Mouse (Mus musculus) adrenal gland, adult 18-20 months (tissue): ENCODE measurements around the gene Lasp1. TPM values are rescaled to one million over a fixed set of nuclear protein-coding genes. Genes with fewer than 3 reads are reported as not detected.
A peak's percentile ranks its signal among the peaks of the same experiment; 100 is the strongest.

ENCODE experiments used
- DNase-seq, 2 experiments: peaks; one replicate each; pipeline ENCODE4 v3.0.0; 2021 to 2022; ENCODE audit warnings: low spot score in 2 of 2
- total RNA-seq, 2 experiments: library from RNA; stranded (reverse); gene quantifications; 1 replicate in 1 of 2; 2 replicates in 1 of 2; pipeline ENCODE4 v1.2.3; 2021

The Lasp1 gene
- total RNA-seq, 2 experiments from 2014 or later: 94.0 to 145 TPM

DNA sequence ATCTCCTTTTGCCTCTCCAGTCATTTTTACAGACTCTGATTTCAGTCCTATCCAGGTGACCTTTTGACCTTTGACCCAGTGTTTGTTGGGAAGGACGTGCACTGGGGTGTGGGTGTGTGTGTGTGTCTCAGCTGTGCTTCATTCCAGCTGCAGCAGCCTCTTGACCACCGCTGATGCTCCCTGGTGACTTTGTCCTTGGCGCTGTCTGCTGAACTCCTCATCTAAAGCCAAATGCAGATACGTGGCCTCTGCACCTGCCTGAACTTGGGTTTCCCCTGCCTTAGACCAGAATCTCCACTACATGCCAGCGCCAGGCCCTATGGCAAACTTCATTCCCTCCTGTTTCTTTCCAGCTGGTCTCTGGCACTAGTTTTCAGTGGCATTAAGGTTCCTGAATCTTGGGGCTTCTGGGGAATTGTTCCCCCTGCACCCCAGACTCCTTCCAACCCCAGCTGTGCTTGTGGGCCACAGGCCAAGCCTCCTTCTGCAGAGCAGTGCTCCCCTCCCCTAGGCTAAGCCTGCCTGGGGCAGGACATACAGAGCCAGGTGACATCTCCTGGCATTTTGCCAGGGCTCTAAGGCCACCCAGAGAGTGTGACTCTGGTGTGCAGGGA lies 9.9 kb downstream of the Lasp1 start:
- DNase-seq: no peak

DNA sequence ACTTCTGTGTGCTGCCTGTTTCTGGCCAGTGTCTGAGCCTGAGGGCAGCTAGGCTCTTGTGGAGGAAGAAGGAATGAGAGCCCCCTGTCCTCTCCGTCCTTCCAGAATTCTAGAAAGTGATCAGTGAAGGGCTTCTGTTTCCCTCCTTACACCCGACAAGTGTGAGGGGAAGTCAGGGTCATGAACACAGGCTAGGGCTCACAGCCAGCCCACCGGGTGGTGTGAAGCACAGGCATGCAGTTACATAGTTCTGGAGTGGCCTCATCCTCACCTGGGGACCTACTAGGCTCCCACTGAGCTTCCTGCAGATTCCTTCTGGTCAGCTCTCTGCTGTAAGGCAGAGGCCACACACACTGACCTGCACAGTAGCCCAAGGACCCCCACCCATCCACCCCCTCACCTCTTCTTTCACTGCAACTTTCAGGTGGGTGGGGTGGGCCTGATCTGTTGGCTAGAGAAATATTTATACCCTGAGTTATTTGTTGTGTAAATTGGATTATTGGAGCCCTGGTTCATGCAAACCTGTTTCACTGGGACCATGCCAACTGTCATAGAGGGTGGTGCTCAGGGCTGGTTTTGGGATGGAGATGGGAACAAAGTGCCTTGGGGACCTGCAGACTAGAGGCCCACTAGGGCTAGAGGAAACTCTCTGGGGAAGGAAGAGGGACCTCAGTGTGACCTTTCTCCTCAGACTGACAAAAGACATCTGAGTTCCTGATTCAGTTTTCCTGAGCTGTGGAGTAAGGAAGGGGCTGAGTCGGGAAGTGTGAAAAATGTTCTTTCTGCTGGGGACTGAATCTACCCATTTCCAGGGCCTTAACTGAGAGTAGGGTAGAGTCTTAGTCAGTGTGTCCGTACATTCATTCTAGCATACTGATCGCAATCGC lies 10.7 kb downstream of the Lasp1 start:
- no peak for DNase-seq

DNA sequence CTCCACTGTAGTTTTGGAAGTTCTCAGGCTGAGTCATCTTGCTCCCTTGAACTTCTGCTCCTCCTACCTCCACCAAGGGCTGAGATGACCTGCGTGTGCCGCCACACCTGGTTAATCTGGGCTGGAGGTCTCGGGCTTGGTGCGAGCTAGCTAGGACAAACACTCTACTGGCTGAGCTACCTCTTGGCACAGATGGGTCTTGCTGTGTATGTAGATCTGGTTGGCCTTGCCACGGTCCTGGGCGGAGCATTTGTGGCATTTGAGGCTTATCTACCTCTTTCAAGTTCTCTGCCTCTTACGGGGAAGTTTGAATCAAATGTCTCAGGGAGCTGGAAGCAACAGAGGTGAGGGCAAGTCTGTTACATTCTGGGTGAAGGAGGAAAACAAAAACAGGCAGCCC lies 11.6 kb downstream of the Lasp1 start:
- DNase-seq: no peak

DNA sequence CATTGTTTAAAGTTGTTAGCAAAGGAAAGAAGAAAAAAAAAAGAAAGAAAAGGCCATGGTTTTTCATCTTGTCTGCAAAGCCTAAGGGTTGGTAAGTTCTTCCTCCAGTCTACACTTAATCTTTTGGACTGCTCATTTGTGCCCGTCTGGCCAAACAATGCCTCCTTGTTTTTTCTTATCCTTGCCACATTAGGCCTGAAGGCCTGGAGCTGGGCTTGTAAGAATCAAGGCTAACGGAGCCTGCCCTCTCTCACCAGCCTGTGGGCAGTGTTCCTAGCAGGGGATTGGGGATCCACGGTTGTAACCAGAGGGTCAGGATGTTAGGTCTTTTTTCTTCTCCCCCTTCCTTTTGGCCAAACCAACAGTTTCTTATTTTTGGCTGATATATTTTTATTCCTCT lies 12.2 kb downstream of the Lasp1 start:
- no peak for DNase-seq

DNA sequence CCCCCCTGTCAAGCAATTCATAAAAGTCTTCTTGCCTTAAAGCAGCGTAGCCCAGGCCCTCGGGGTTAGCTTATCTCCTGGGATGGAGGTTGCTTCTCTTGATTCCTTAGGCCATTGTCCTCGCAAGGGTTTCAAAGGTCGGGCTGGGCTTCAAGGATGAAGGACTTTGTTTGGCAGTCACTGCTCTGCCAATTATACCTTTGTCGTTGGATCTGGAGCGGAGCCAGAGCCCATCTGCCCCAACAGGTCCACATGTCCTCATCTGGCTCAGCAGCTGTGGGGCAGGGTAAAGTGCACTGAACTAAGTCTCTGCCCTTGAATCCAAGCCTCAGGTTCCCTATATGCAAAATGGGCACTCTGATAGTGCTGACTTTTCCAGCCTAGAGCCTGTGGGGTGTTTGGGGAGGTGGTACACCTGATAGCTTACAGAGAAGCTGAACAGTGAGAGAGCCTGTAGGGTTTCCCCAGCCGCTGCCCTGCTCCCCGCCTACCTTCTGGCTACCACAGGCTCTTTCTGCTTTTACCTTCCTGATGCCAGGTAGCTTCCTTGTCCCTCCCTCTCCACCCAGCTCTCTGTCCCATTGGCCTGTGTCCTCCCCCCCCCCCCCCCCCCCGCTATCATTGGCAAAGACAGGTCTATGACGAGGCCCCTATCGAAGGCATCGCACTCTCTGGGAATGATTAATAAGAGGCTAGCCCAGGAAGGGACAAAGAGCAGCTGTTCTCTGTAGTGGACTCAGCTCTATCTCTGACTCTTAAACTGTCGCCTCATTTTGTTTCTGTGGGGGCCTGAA lies 13.0 kb downstream of the Lasp1 start:
- DNase-seq: no peak

DNA sequence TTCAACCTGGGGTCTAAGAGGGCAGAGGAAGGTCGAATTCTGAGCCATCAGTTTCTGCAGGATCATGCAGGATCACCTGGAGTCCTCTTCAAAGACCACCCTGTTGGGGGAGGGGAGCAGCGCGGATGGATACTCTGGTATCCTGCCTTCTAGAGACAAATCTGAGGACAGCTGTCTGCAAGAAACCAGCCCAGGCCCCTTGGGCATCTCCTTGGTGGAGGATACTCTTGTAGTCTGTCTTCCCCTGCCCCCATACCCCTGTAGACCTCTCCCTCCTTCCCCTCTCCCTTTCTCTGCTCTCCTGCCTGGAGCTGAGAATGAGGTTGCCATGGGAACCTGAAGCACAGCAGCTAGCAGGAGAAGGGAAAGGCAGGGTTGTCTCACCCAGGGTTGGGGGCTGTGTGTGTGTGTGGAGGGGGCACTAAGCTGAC lies 13.7 kb downstream of the Lasp1 start:
- no peak for DNase-seq

DNA sequence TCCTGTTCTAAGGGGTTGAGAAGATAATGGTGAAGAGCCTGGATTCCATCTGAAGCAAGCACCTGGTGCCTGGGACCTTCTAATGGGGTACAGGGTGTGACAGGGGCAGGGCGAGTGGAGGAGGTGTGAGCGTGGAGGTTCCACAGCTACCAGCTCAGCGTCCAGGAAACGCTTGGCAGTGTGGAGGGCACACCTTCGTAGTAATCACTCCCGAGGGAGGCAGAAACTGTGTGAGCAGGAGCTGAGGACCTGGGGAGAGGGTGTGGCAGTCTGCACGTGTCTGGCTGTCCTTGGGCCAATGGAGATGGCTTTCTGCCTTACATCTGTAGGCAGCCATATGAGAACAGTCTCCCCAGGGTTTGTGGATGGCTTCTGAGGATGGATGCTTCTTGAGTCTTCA lies 14.3 kb downstream of the Lasp1 start:
- DNase-seq: no peak

DNA sequence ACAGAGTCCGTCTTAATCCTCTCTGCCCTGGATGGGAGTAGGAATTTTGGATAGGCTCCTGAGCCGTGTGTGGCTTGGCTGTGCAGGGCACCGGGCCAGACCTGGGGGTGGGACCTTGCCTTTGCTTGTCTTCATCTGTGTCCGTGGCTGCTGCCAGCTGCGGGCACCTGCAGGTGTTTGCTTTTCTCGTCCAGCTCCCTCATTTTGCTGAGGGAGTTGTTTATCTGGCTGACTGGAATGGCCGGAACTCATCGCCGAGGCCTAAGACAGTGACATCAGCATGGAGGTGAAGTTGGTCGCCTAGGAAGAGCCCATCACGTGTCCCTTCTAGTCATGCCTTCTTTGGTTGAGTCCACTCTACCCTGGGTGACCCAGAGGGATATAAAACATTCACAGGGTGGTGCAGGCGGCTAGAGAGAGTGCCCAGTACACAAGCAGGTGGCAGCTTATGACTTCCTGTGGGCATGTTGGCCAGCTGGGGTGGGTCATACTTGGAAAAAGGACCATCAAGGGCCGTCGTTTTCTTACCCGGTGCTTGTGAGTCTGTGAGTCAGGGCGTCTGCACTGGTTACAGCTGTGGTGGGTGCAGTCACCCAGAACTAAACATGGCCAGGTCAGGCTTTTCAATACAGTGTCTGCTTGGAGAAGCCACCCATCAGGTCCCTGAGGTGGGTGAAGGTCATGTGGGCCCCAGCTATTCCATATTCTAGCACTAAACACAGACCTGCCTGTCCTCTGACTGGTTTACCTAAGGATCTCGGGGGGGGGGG lies 15.1 kb downstream of the Lasp1 start:
- no peak for DNase-seq

DNA sequence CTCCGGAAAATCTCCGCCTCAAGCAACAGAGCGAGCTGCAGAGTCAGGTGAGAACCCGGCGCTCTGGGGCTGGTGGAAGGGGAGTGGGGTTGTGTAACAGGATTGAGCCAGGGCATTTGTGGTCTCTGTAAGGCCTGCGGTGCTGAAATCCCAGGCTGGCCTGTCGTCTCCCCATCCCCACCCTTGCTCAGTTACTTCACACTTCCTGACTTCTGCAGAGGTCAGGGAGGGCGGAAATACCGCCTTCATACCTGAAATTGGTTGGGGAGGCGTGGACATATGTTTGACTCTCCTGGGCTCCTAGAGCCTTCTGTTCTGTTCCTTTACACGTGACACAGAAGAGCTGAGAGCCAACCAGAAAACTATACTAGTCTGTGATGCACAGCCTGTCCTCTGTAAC lies 16.9 kb downstream of the Lasp1 start:
- DNase-seq: no peak

DNA sequence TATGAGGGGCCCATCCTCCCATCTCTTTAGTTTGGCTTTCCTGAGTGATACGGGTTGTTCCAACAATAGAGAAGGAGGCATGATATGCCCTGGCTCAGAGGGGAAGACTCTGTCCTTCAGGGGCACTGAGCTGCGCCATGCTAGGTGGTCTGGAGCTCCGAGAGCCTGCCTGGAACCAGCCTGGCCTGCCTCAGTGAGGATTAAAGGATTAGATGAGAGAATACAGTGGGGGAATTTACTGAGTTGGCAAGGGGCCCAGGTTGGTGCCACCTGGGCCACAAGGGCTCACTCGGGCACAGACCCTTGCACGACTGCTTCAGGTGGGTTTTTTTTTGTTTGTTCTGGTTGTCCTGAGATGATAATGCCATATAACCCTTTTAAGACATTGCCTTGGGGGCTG lies 17.4 kb downstream of the Lasp1 start:
- no peak for DNase-seq

DNA sequence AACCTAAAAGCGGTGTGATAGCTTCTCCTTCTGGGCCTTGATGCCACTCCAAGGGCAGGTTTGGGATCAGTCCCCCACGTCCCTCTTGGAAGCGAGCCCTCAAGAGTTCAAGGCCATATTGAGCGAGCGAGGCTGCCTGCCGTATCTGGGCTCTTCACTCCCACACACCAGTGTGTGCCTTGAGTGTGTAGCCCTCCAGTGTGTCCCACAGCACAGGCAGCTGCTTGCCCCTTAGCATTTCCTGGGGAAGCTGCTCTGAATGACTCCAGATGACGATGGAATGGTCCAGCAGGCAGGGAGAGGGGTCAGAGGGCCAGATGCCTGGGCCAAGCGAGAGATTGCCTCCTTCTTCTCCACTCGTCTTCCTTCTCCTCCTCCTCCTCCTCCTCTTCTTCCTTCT lies 18.1 kb downstream of the Lasp1 start:
- no peak for DNase-seq

DNA sequence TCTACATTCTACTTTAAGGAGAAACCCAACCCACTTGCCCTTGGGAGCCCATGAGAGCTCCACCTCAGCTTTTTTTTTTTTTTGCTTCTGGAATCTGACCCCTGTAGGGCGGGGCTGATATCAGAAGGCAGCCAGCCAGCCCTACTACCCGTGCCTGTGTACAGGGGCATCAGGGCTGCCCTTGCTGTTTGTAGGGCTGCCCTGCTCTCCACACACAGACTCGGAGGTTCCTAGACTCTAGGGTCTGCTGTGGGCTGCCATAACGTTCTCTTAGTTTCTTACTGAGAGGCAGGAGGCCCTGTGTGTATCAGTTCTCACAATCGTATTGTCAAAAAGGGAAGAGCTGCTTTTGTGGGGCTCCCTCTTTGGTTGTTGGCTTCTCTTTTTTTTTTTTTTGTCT lies 18.6 kb downstream of the Lasp1 start:
- no peak for DNase-seq

DNA sequence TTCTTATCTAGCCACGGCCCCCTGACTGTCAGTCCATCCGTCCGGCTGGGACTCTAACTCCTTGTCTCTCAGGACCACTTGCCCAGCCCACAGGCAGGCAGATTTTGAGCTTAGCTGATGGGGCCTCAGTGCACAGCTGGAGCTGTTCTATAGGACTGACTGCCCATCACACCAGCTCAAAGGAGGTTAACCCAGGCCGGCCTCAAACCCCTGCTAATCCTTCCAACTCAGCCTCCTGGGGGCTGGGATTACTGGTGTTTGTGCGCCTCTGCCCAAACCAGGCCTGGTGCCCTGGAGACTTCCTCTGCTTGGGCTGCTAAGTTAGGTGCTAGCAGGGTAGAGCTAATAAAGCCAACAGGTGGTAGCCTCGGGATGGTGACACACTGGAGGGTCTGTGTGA lies 19.2 kb downstream of the Lasp1 start:
- no peak for DNase-seq

DNA sequence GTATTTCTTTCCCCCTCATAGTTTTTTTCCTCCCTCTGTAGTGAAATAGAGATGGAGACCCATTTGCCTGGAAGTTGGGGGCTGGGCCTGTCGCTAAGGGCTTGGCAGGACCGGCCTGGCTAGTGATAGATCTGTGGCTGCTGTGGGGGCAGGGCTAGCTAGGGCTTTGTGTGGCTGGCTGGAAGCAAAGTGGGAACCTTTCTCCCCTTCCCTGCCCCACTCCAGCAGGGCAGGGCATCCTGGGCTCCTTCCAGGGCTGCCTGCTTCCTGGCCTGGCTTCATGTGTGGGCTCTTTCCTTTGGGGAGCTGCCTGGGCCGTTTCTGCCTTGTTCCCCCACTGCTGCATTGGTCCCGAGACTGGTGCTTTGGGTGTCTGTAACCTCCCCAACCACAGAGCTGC lies 19.8 kb downstream of the Lasp1 start:
- DNase-seq: no peak

DNA sequence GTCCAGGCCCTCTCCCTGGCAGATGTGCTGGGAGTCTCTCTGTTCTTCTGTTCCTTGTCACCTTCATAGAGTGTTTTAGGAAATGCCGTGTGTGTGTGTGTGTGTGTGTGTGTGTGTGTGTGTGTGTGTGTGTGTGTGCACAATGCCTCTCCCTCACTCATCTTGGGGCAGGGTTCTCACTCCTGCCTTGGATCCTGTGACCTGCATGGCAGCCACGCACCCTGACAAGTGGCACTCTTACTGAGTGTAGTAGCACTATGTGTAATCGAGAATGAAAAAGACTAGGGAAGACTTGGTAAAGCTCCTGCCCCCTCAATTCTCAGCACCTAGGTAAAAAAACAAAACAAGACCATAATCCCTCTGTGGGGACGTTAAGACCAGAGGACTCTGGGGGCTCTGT lies 20.3 kb downstream of the Lasp1 start:
- DNase-seq: no peak

DNA sequence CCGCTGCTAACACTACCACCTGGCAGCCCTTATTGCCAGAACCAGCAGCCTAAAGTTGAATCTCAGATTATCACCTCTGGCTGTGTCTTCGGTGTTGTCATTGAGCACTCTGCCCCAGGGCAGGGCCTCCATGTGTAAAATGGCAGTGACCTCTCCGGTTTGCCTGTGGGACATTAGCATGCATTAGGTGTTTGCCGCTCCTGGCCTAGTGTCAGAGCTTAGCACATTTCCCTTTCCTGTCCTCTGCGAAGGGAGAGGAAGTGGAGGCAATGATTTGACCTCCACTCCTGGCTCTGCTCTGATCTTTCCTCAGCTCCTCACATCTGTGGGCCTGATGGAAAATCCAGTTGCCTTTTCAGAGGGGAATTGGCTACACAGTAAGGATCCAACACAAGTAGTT lies 21.1 kb downstream of the Lasp1 start:
- DNase-seq: no peak

DNA sequence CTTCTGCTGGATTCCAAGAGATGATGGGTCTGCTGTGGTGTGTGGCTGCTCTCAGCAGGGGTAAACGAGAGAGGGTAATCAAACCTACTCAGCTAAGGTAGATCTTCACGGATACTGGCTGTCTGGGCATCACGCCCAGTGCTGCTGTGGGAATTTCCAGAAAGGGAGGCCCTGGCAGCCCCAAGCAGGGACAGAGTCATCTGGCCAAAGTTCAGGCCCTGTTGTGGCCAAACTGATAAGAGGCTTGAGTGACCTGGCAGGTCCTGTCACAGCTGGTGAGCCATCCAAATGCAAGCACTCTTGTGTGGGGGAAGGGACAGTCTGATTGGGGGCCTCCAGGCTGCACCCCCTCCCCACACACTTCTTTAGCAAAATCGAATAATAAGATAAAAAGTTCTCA lies 22.0 kb downstream of the Lasp1 start:
- DNase-seq: peak; percentile 69 to 72

DNA sequence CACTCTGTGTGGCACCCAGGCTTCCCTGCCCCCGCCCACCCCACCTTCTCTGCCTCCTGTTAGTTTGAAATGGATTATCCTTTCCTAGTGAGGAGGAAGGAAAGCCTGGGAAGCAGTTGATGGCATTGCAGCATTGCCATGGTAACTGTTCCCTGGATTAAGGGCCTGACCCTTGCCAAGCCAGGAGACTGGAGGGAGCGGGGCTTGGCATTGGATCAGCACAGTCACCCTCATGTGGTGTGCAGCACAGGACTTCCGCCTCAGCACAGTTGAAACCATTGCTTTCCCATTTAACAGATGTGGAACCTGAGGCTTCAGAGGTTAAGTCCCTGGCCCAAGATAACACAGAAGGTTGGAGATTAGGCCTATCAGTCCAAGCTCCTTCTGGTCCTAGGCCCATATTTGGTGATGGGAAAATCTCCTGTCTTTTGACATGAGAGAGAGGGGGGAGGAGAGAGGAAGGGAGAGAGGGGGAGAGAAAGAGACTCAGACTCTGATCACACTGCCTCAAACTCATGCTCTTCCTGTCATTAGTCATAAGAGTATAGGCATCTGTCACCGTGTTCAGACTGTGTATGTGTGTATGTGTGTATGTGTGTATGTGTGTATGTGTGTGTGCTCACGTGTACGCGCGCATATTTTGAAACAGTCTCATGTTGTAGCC lies 22.7 kb downstream of the Lasp1 start:
- DNase-seq: no peak

DNA sequence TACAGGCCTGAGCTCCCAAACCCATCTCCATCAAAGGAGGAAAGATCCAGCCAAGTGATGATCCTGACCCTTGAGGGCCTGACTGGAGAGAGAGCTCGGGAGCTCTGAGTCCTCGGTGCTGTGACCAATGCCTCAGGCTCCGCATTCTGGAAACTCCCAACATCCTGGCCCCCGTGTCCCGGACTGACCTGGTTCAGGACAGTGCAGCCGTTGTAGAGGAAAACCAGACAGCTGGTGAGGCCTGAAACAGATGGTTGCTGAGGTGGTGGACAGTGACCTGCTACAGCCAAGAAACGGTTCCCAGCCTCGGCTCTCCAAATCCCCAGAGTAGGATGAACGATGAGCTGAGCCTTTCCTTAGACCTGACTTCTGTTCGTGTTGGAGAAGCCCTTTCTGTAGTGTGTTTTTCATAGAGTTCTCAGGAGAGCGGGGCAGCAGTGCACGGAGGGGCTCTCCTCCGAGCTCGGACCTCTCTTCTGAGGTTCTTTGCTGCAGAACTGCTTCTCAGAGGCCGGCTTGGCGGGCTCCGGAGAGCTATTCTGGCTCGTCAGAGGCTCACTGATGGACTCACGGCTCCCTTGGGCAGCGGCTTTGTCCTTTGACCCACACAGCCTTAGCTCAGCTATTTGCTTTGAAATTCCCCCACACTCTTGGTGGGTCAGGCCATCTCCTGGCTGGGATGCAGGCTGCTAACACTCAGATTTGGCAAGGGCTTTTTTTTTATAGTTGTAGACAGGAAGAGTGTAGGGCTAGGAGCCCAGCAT lies 24.2 kb downstream of the Lasp1 start:
- DNase-seq: no peak

DNA sequence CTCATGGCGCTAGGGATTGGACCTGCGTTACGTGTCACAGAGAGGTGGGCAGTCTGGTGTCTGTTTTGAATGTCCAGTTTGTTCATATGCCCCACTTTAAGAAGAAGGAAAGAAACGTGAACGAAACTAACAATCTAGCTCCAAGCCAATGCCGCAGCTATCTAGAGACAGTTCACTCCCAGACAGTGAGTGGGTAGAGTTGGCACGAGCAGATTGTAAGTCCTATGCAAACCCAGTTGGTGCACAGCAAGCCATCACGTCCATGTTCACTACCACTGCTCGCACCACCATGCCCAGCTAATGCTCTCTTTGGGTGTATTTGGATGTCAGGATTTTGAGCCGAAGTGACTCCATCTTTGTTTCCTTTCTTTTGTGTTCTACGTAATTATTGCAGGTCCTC lies 25.4 kb downstream of the Lasp1 start:
- no peak for DNase-seq
